Comparison of ENCODE assay signal across 16 mouse cellular contexts in genomic region chr4:85585426-85585825, GRCm38 (mm10).
"Had no signal": no experiment of that assay in that cellular context is flagged by ENCODE, and none has a peak within 500 bp of the region (broad histone marks: within the 10 kb centered on the region; RNA-seq: fewer than 3 reads in every experiment).

No protein-coding gene starts in this region.

- H3K4me2 ChIP-seq: lung, embryonic 15.5 days; midbrain, embryonic 11.5 days; midbrain, embryonic 13.5 days; midbrain, embryonic 15.5 days; neural tube, embryonic 12.5 days; stomach, embryonic 15.5 days had no signal

- H3K9ac ChIP-seq: lung, embryonic 15.5 days; midbrain, embryonic 13.5 days; midbrain, embryonic 15.5 days; neural tube, embryonic 12.5 days; stomach, embryonic 15.5 days had no signal

- H3K4me3 ChIP-seq: lung, embryonic 15.5 days; megakaryocyte, embryonic 14.5 days; midbrain, embryonic 13.5 days; midbrain, embryonic 15.5 days; neural tube, embryonic 12.5 days; stomach, embryonic 15.5 days had no signal

- H3K27ac ChIP-seq: lung, embryonic 15.5 days; macrophage; midbrain, embryonic 13.5 days; midbrain, embryonic 15.5 days; neural tube, embryonic 12.5 days; stomach, embryonic 15.5 days; stomach, postnatal 0 days had no signal

- DNase-seq: lung, adult 2 months; lung, postnatal 14 days; lung, postnatal 36 days; right cerebral cortex, postnatal 14 days; thymus, adult 2 months; thymus, postnatal 36 days had no signal

- H3K9me3 ChIP-seq: lung, embryonic 15.5 days; megakaryocyte, embryonic 14.5 days; midbrain, embryonic 13.5 days; midbrain, embryonic 15.5 days; neural tube, embryonic 12.5 days; stomach, embryonic 15.5 days had no signal

- H3K27me3 ChIP-seq: lung, embryonic 15.5 days; megakaryocyte, embryonic 14.5 days; midbrain, embryonic 13.5 days; midbrain, embryonic 15.5 days; neural tube, embryonic 12.5 days; stomach, embryonic 15.5 days had no signal

- ATAC-seq: lung, postnatal 0 days; midbrain, embryonic 13.5 days; midbrain, embryonic 15.5 days had no signal

- H3K4me1 ChIP-seq: lung, embryonic 15.5 days; megakaryocyte, embryonic 14.5 days; midbrain, embryonic 13.5 days; midbrain, embryonic 15.5 days; neural tube, embryonic 12.5 days; stomach, embryonic 15.5 days had no signal

- H3K36me3 ChIP-seq: lung, embryonic 15.5 days; midbrain, embryonic 13.5 days; midbrain, embryonic 15.5 days; neural tube, embryonic 12.5 days; stomach, embryonic 15.5 days had no signal
